Mouse (Mus musculus) brain, embryonic 14.5 days (tissue): ENCODE data around the gene Kcnj6.

Experiments used
- CTCF ChIP-seq: fragments of 200-500 bp; IDR thresholded peaks from 2 replicates; pipeline ENCODE4 v1.5.1; 2012; ENCODE audit warnings: inconsistent platforms, mild to moderate bottlenecking, moderate library complexity, borderline replicate concordance; ENCODE audit not compliant: insufficient read depth, insufficient read length; ENCODE audit errors: extremely low read depth
- POLR2A ChIP-seq: fragments of 200-500 bp; IDR thresholded peaks from 2 replicates; pipeline ENCODE4 v1.6.1; 2012; ENCODE audit warnings: mild to moderate bottlenecking, inconsistent platforms, borderline replicate concordance; ENCODE audit not compliant: poor library complexity, insufficient read depth, insufficient read length, severe bottlenecking; ENCODE audit errors: extremely low read depth

GRCm38 (mm10) chr16:94701971-94702370 is 295.5 kb downstream of the Kcnj6 start:
- no peak for TF ChIP-seq CTCF
- no peak for TF ChIP-seq POLR2A
